ENCODE assay signal across 8 mouse cellular contexts in the genomic region with DNA sequence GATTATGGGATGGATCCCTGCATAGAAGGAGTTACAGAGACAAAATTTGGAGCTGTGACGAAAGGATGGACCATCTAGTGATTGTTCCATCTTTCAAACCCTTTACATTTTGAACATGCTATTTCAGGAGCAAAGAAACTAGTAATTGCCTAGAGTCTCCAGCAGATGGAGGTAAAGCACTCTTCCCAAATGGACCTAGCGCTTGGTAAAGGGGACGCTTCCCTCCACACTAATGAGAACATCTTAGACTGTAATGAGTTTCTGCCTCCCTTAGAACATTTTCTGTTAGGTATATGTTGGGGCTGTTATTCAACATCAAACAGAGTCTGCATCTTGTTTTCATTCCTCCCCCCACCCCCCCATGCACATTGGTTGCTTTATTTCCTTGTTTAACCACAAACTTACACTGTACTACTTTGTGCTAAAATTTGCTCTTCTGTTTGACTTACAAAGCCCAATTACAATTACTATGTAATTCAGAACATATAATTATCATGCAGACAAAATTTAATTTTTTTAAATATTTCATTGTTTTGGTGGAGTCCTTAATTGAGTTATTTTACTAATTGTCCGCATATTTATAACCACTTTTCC.
DNase-seq lines count a peak whose midpoint lies in the region; ATAC-seq lines count a peak whose summit lies in the region.

No protein-coding gene starts in this region.

- no peaks in the 10 kb centered on the region for H3K36me3 ChIP-seq in intestine, embryonic 15.5 days

- H3K27me3 ChIP-seq in intestine, embryonic 15.5 days (replicated peaks): no peaks in the 10 kb centered on the region

- H3K9me3 ChIP-seq in intestine, embryonic 15.5 days: no peaks in the 10 kb centered on the region

- H3K4me3 ChIP-seq in intestine, embryonic 15.5 days (replicated peaks): no peak overlapping the region

- no peak overlapping the region for H3K9ac ChIP-seq in intestine, embryonic 15.5 days

- H3K4me2 ChIP-seq in intestine, embryonic 15.5 days (replicated peaks): no peak overlapping the region

- no peak overlapping the region for H3K27ac ChIP-seq in intestine, embryonic 15.5 days

- WGBS in intestine, embryonic 15.5 days: 38% methylated on average over 4 of the region's 4 CpGs

- H3K4me1 ChIP-seq in intestine, embryonic 15.5 days (replicated peaks): no peaks in the 10 kb centered on the region

- DNase-seq in layer of hippocampus, adult 18-20 months (ENCODE audit: low spot score in 2 of 2): peak; percentile 5 to 69
- no peak for DNase-seq in layer of hippocampus, postnatal 25 days (ENCODE audit: extremely low spot score in 1 of 2, low spot score in 1 of 2)
- DNase-seq in MN1 (ENCODE audit: low spot score): peak; percentile 72
- DNase-seq in embryo, embryonic 10 days (ENCODE audit: low spot score): peak; percentile 77
- DNase-seq in spleen, adult 12 weeks (ENCODE audit: low spot score): no peak
- no peak for DNase-seq in right cerebral cortex, postnatal 4 days

- ATAC-seq in intestine, embryonic 15.5 days: peak; percentile 80
- ATAC-seq in megakaryocyte-erythroid progenitor cell, adult 5-6 weeks (replicated peaks; ENCODE audit: low FRiP score, low TSS enrichment, poor library complexity, severe bottlenecking): peak; percentile 67; the same call in 1 of the 2 replicates

Comparison
In these comparisons a context has a peak if more than half of its experiments do, and no peak if none do; other contexts are left out.
1. DNase-seq: peak in layer of hippocampus, adult 18-20 months (2 of 2), MN1 (single experiment) and embryo, embryonic 10 days (single experiment); none in layer of hippocampus, postnatal 25 days (0 of 2), spleen, adult 12 weeks (single experiment) and right cerebral cortex, postnatal 4 days (single experiment).